Mouse (Mus musculus) left cerebral cortex, adult 2 months (tissue): ENCODE results near the gene Nav2. TPM values are rescaled to one million over a fixed set of nuclear protein-coding genes. Genes with fewer than 3 reads are reported as not detected.
A peak's percentile ranks its signal among the peaks of the same experiment; 100 is the strongest.

Experiments used
- DNase-seq, 2 experiments: peaks; one replicate each; pipeline ENCODE4 v3.0.0; 2021 to 2022; ENCODE audit warnings: low spot score in 2 of 2, mixed read lengths in 1 of 2; ENCODE audit errors: extremely low spot score in 1 of 2
- H3K27ac ChIP-seq: fragments of 200-600 bp; 2 replicates; pipeline ENCODE4 v1.8.1; 2022
- H3K4me3 ChIP-seq: fragments of 200-600 bp; 2 replicates; pipeline ENCODE4 v1.8.1; 2022
- CTCF ChIP-seq: fragments of 200-600 bp; IDR thresholded peaks from 2 replicates; pipeline ENCODE4 v1.8.1; 2022; ENCODE audit warnings: antibody characterized with exemption, mild to moderate bottlenecking, moderate library complexity
- intact Hi-C: fragments of 180-260 bp; cut with DNase I; formaldehyde crosslinking; loops from one replicate; pipeline ENCODE4 v1.15.1; 2025
- total RNA-seq, 2 experiments: library from RNA; stranded (reverse); gene quantifications; 2 replicates each; pipeline ENCODE4 v1.2.3; 2021

Gene Nav2
- total RNA-seq, 2 experiments from 2014 or later: 102 to 119 TPM

- Histone ChIP-seq H3K4me3 (no peak overlapping the region), H3K27ac (no peak overlapping the region)
- DNase-seq: no peak
- intact Hi-C loops: loop anchor here (5.0 kb wide), 1 partner anchor 73 kb away; no protein-coding TSS in a partner anchor
- TF ChIP-seq CTCF: no peak
Measured at GRCm38 (mm10) chr7:49075333-49075934, 166.9 kb downstream of the Nav2 start.

- H3K27ac ChIP-seq: no peak overlapping the region
- intact Hi-C loops: loop anchor here (2.0 to 5.0 kb wide), 2 partner anchors 43 to 74 kb away; no protein-coding TSS in a partner anchor
- H3K4me3 ChIP-seq: no peak overlapping the region
- no peak for TF ChIP-seq CTCF
- peak; percentile 37 to 47 for DNase-seq
Measured at GRCm38 (mm10) chr7:49076283-49076694, 167.8 kb downstream of the Nav2 start.

GRCm38 (mm10) chr7:49078930-49079329 is 170.4 kb downstream of the Nav2 start:
- peak; percentile 25; the same call in 1 of the 2 replicates for TF ChIP-seq CTCF
- Histone ChIP-seq H3K27ac (no peak overlapping the region), H3K4me3 (no peak overlapping the region)
- intact Hi-C loops: loop anchor here (5.0 kb wide), 1 partner anchor 77 kb away; no protein-coding TSS in a partner anchor
- peak in 1 of 2 experiments; percentile 34 for DNase-seq

GRCm38 (mm10) chr7:49082585-49083165 is 174.2 kb downstream of the Nav2 start:
- intact Hi-C loops: no loop called here
- no peak for DNase-seq
- H3K27ac ChIP-seq: no peak overlapping the region
- no peak for TF ChIP-seq CTCF
- H3K4me3 ChIP-seq: no peak overlapping the region

- no peak for DNase-seq
- peak overlapping the region; percentile 55 for H3K27ac ChIP-seq
- intact Hi-C loops: no loop called here
- TF ChIP-seq CTCF: no peak
- H3K4me3 ChIP-seq: no peak overlapping the region
Measured at GRCm38 (mm10) chr7:49084768-49085167, 176.3 kb downstream of the Nav2 start.

GRCm38 (mm10) chr7:49085759-49086158 is 177.2 kb downstream of the Nav2 start:
- TF ChIP-seq CTCF: no peak
- Histone ChIP-seq H3K27ac (peak overlapping the region; percentile 19; the same call in 1 of the 2 replicates), H3K4me3 (no peak overlapping the region)
- intact Hi-C loops: no loop called here
- DNase-seq: no peak

GRCm38 (mm10) chr7:49087154-49087553 is 178.6 kb downstream of the Nav2 start:
- intact Hi-C loops: no loop called here
- Histone ChIP-seq H3K4me3 (no peak overlapping the region), H3K27ac (peak overlapping the region; percentile 0; the same call in 1 of the 2 replicates)
- TF ChIP-seq CTCF: no peak
- DNase-seq: no peak

GRCm38 (mm10) chr7:49088198-49088912 is 179.8 kb downstream of the Nav2 start:
- no peak for TF ChIP-seq CTCF
- Histone ChIP-seq H3K27ac (no peak overlapping the region), H3K4me3 (no peak overlapping the region)
- no peak for DNase-seq
- intact Hi-C loops: no loop called here

GRCm38 (mm10) chr7:49091371-49091770 is 182.9 kb downstream of the Nav2 start:
- Histone ChIP-seq H3K27ac (no peak overlapping the region), H3K4me3 (no peak overlapping the region)
- no peak for TF ChIP-seq CTCF
- DNase-seq: no peak
- intact Hi-C loops: no loop called here

GRCm38 (mm10) chr7:49091921-49092320 is 183.4 kb downstream of the Nav2 start:
- no peak overlapping the region for H3K4me3 ChIP-seq
- TF ChIP-seq CTCF: no peak; the same call in 1 of the 2 replicates
- intact Hi-C loops: no loop called here

GRCm38 (mm10) chr7:49093596-49093995 is 185.1 kb downstream of the Nav2 start:
- no peak overlapping the region for H3K4me3 ChIP-seq
- intact Hi-C loops: no loop called here
- DNase-seq: no peak
- no peak for TF ChIP-seq CTCF
- no peak overlapping the region for H3K27ac ChIP-seq

More at GRCm38 (mm10) chr7:49091921-49092320, 183.4 kb downstream of the Nav2 start:
- DNase-seq: no peak
- no peak overlapping the region for H3K27ac ChIP-seq

- no peak overlapping the region for H3K4me3 ChIP-seq
- no peak for DNase-seq
- TF ChIP-seq CTCF: no peak
- no peak overlapping the region for H3K27ac ChIP-seq
- intact Hi-C loops: no loop called here
Measured at GRCm38 (mm10) chr7:49094531-49094930, 186.0 kb downstream of the Nav2 start.
